Mouse (Mus musculus): ENCODE data around the gene Gm28551. TPM values are rescaled to one million over a fixed set of nuclear protein-coding genes. Genes with fewer than 3 reads are reported as not detected.

Gene Gm28551
- polyA plus RNA-seq (2012; ENCODE audit: low replicate concordance) = not detected in 2 replicates

DNA sequence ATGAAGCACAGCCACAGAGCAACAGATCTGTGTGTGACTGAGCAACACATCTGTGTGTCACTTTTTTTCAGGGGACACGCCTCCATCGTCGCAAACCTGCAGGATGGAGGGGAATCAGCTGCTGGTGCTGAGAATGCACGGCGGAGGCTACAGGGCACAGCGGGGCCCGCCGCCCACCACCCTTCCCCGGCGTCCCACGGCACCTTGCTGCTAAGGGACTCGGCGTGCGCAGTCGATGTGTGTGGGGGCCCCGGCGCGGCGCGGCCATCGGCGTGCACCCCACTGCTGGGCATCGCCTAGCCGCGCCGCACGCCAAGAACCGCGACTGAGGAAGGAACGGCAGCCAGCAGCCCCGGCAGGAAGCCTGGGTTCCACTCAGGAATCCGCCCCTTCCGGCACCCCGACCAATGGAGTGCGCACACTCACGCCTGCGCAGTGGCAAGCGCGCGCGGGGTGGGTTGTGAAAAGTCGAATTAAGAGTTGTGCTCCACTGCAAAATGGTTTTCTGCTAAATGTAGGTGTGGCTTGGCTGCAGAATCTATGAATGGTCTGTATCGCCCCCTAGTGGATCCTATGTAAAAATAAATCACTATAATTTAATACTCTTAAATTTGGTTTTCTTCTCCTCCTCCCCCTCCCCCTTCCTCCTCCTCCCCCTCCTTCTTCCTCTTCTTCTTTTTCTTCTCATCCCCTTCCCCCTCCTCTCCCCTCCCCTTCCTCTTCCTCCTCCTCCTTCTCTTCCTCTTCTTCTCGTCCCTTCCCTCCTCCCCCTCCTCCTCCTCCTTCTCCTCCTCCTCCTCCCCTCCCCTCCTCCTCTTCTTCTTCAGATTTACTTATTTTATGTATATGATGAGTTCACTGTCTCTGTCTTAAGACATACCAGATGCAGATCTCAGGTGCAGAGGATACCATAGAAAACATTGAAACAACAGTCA lies at the start of gene Gm28551, which contains the start of the genes Asdurf and Asnsd1:
TSS of gene Gm28551 (minus strand) at position 341 of the 935 bp plus-strand sequence.
TSS of gene Asdurf (minus strand) at position 293 of the 935 bp plus-strand sequence.
TSS of gene Asnsd1 (minus strand) at position 426 of the 935 bp plus-strand sequence.

DNA sequence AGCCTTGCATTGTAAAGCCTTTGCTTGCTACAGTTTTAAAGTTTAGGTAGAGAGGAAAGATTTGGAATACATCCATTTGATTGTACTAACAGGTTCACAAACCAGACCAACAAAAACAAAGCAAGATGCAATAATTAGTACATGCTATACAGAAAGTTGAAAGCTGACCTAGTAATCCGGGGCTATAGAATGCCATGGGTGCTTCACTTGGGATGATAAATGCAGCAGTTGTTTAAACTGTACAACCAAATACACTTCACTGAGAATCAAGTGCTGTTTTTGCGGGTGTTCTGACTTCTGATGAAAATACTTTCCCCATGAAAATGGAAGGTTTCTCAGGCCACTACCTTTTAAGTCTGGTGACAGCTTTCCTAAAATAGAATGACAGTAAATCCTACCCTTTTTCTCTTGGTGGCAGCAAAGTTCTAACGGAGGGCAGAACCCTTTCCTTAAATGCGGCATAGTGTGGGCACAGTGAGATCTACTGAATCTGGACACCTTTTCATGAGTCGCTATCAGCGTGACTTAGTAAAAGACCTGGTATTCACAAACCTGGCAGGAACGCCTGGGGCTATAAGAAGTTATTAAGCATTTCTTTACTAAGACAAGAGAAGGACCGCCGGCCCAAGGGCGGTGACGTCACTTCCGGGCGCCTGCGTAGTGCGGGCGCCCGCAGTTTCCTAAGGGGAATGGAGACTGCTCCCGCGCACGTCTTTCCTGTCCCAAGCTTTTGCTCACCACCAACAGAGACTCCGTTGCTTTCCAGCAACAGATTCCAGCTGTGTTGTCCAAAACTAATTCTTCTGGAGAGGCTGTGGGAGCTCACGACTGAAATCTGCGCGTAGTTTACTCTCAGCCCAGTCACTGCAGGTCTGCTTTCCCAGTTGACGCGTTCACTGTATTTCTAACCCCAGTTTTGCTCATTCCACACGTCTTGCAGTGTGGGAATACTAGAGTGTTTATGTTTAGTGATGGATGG lies 39.2 kb downstream of the Gm28551 start, which contains the start of gene Osgepl1:
TSS of gene Osgepl1 (plus strand) at position 636 of the 979 bp plus-strand sequence.

DNA sequence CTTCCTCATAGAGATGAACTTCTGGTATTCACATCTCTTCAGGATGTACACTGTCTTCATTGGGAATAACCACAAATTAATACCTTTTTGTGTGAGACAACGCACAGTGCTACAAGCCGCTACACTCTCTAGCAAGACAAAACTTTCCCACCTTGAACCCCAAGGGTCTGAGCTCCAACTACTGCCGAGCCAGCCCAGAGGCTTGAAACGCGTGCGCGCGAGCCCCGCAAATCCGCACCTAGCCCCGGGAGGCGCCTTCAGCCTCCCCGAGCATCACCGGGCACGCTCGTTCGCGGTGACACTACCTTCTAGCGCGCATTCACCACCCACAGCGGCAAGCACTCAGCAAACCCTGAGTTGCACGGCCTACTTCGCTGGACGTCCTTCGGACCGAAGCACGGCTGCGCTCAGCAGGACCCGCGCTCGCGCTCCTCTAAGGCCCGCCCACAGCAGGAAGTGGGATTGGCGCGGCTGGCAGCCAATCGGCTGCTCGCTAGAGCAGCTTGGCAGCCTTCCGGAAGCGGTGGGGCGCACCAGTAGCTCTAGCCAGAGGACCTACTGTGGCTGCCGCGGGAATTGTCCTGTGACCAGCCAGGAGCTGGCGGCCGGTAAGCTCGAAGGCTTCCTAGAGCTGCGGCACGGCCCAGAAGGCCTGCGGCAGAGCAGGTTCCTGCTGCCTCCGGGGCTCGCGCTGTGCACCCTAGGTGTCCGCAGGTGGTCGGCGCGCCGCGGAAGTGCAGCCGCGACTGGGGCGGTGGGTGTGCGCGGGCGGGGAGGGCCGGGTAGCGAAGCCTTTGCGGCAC lies 55.7 kb downstream of the Gm28551 start, which contains the start of the genes Pms1, Ormdl1 and Gm28778:
TSS of gene Pms1 (minus strand) at position 438 of the 803 bp plus-strand sequence.
TSS of gene Ormdl1 (plus strand) at position 515 of the 803 bp plus-strand sequence.
TSS of gene Gm28778 (plus strand) at position 531 of the 803 bp plus-strand sequence.

Other genes with a start within 250 kb of the Gm28551 start
- not detected in 2 replicates for gene 1700019A02Rik, start 165.0 kb downstream of the Gm28551 start, polyA plus RNA-seq (2012; ENCODE audit: low replicate concordance)
- 1.3 and 2.9 TPM in 2 replicates for gene Pms1, start 55.6 kb downstream of the Gm28551 start, polyA plus RNA-seq (2012; ENCODE audit: low replicate concordance)
- gene Ormdl1, start 55.6 kb downstream of the Gm28551 start, polyA plus RNA-seq (2012; ENCODE audit: low replicate concordance) = 0.58 and 2.0 TPM in 2 replicates
- gene Gm28778, start 55.6 kb downstream of the Gm28551 start, polyA plus RNA-seq (2012; ENCODE audit: low replicate concordance) = not detected in 2 replicates
- 0.45 and 1.2 TPM in 2 replicates for gene Osgepl1, start 39.0 kb downstream of the Gm28551 start, polyA plus RNA-seq (2012; ENCODE audit: low replicate concordance)
- gene Asdurf, start within 50 bp of the Gm28551 start, polyA plus RNA-seq (2012; ENCODE audit: low replicate concordance) = 41.8 TPM in 1 of 2 replicates, not detected in the other
- gene Asnsd1, start 85 bp upstream of the Gm28551 start, polyA plus RNA-seq (2012; ENCODE audit: low replicate concordance) = 19.9 and 28.4 TPM in 2 replicates